Mouse (Mus musculus): ENCODE data around the gene Med20.

Gene Med20

GRCm38 (mm10) chr17:47610849-47611660 is at the start of gene Med20, which contains the start of the genes Bysl and Gm20517:
Med20 (plus strand) TSS chr17:47611582.
Bysl (minus strand) TSS chr17:47611492.
Gm20517 (plus strand) TSS chr17:47611589.
- peak; percentile 98 for DNase-seq (ENCODE audit: low spot score in 2 of 2)

- no peak for DNase-seq (ENCODE audit: low spot score in 2 of 2)
These were observed 48.5 kb upstream of the Med20 start for GRCm38 (mm10) chr17:47562875-47563274.

- DNase-seq (ENCODE audit: low spot score in 2 of 2), result no peak
These were observed 46.8 kb upstream of the Med20 start for GRCm38 (mm10) chr17:47564612-47565011.

- DNase-seq (ENCODE audit: low spot score in 2 of 2), result no peak
These were observed 45.2 kb upstream of the Med20 start for GRCm38 (mm10) chr17:47566133-47566532.

- no peak for DNase-seq (ENCODE audit: low spot score in 2 of 2)
These were observed 44.1 kb upstream of the Med20 start for GRCm38 (mm10) chr17:47567271-47567670.

GRCm38 (mm10) chr17:47568389-47568788 is 43.0 kb upstream of the Med20 start:
- DNase-seq (ENCODE audit: low spot score in 2 of 2), result no peak

GRCm38 (mm10) chr17:47568951-47569527 is 42.3 kb upstream of the Med20 start:
- DNase-seq (ENCODE audit: low spot score in 2 of 2), result no peak

- DNase-seq (ENCODE audit: low spot score in 2 of 2), result no peak
These were observed 39.8 kb upstream of the Med20 start for GRCm38 (mm10) chr17:47571621-47572020.

- no peak for DNase-seq (ENCODE audit: low spot score in 2 of 2)
These were observed 38.9 kb upstream of the Med20 start for GRCm38 (mm10) chr17:47572436-47572835.

- DNase-seq (ENCODE audit: low spot score in 2 of 2), result no peak
These were observed 37.4 kb upstream of the Med20 start for GRCm38 (mm10) chr17:47574028-47574427.

- DNase-seq (ENCODE audit: low spot score in 2 of 2), result no peak
These were observed 36.6 kb upstream of the Med20 start for GRCm38 (mm10) chr17:47574830-47575229.

GRCm38 (mm10) chr17:47578655-47579054 is 32.7 kb upstream of the Med20 start:
- no peak for DNase-seq (ENCODE audit: low spot score in 2 of 2)

- DNase-seq (ENCODE audit: low spot score in 2 of 2), result no peak
These were observed 30.4 kb upstream of the Med20 start for GRCm38 (mm10) chr17:47580962-47581361.

- no peak for DNase-seq (ENCODE audit: low spot score in 2 of 2)
These were observed 22.9 kb upstream of the Med20 start for GRCm38 (mm10) chr17:47588517-47588916.

GRCm38 (mm10) chr17:47591073-47591472 is 20.3 kb upstream of the Med20 start:
- DNase-seq (ENCODE audit: low spot score in 2 of 2), result no peak

- DNase-seq (ENCODE audit: low spot score in 2 of 2), result peak; percentile 89
These were observed 18.0 kb upstream of the Med20 start for GRCm38 (mm10) chr17:47593215-47593853.

- DNase-seq (ENCODE audit: low spot score in 2 of 2), result no peak
These were observed 17.6 kb upstream of the Med20 start for GRCm38 (mm10) chr17:47593854-47594182.

GRCm38 (mm10) chr17:47594183-47594968 is 17.0 kb upstream of the Med20 start:
- DNase-seq (ENCODE audit: low spot score in 2 of 2), result no peak

GRCm38 (mm10) chr17:47594969-47595247 is 16.5 kb upstream of the Med20 start:
- DNase-seq (ENCODE audit: low spot score in 2 of 2), result no peak

GRCm38 (mm10) chr17:47595248-47596161 is 15.9 kb upstream of the Med20 start:
- DNase-seq (ENCODE audit: low spot score in 2 of 2), result no peak

- no peak for DNase-seq (ENCODE audit: low spot score in 2 of 2)
These were observed 15.1 kb upstream of the Med20 start for GRCm38 (mm10) chr17:47596162-47596838.

Measured in right cerebral cortex, adult 2 months (tissue).